Mouse (Mus musculus) heart, embryonic 14.5 days (tissue): ENCODE results near the gene Gpsm3. TPM values are rescaled to one million over a fixed set of nuclear protein-coding genes. Genes with fewer than 3 reads are reported as not detected.
A peak's percentile ranks its signal among the peaks of the same experiment; 100 is the strongest.

ENCODE experiments used
- ATAC-seq: fragments of 200-750 bp; cut with Nextera tagmentation; 2 replicates; pipeline ENCODE4 v1.8.0; 2017; ENCODE audit warnings: low read depth, moderate TSS enrichment; ENCODE audit not compliant: insufficient number of reproducible peaks, insufficient read depth, low FRiP score
- H3K27ac ChIP-seq, 2 experiments: fragments of 200-500 bp in 1 of 2; fragments of 300-500 bp in 1 of 2; sonication (generic) in 1 of 2; replicated peaks in 1 of 2; 2 replicates each; pipeline ENCODE4 v1.5.1; 2012 to 2014; ENCODE audit warnings: low read depth in 2 of 2, low read length in 2 of 2, control low read depth in 1 of 2, mild to moderate bottlenecking in 1 of 2, mixed read lengths in 1 of 2; ENCODE audit not compliant: control insufficient read depth in 1 of 2, insufficient read depth in 1 of 2
- H3K27me3 ChIP-seq: fragments of 300-500 bp; sonication (generic); 2 replicates; pipeline ENCODE4 v1.6.1; 2014; ENCODE audit warnings: mild to moderate bottlenecking, low read length, control low read depth; ENCODE audit not compliant: control insufficient read depth, insufficient read depth
- H3K36me3 ChIP-seq: fragments of 300-500 bp; sonication (generic); 2 replicates; pipeline ENCODE4 v1.6.1; 2014; ENCODE audit warnings: mild to moderate bottlenecking, control low read depth, low read length, mixed read lengths; ENCODE audit not compliant: control insufficient read depth, insufficient read depth
- H3K4me1 ChIP-seq, 2 experiments: fragments of 200-500 bp in 1 of 2; fragments of 300-500 bp in 1 of 2; sonication (generic) in 1 of 2; 2 replicates each; pipeline ENCODE4 v1.6.1; 2012 to 2014; ENCODE audit warnings: low read length in 2 of 2, control low read depth in 1 of 2, mixed read lengths in 1 of 2; ENCODE audit not compliant: control insufficient read depth in 2 of 2, insufficient read depth in 2 of 2
- H3K4me2 ChIP-seq: fragments of 300-500 bp; sonication (generic); 2 replicates; pipeline ENCODE4 v1.6.1; 2014; ENCODE audit warnings: mild to moderate bottlenecking, low read length
- H3K4me3 ChIP-seq, 2 experiments: fragments of 200-500 bp in 1 of 2; fragments of 300-500 bp in 1 of 2; sonication (generic) in 1 of 2; 2 replicates each; pipeline ENCODE4 v1.5.1; 2012 to 2014; ENCODE audit warnings: low read length in 2 of 2, mild to moderate bottlenecking in 2 of 2, control low read depth in 1 of 2, low read depth in 1 of 2, moderate library complexity in 1 of 2; ENCODE audit not compliant: control insufficient read depth in 1 of 2, insufficient read depth in 1 of 2
- H3K9ac ChIP-seq: fragments of 300-500 bp; sonication (generic); 2 replicates; pipeline ENCODE4 v1.6.1; 2014; ENCODE audit warnings: mild to moderate bottlenecking, low read length
- H3K9me3 ChIP-seq: fragments of 300-500 bp; sonication (generic); 2 replicates; pipeline ENCODE4 v1.6.1; 2016; ENCODE audit warnings: low read length, control low read depth; ENCODE audit not compliant: control insufficient read depth
- WGBS: fragments of 180-500 bp; shearing (Covaris S2); extraction: QIAGEN DNeasy Blood & Tissue Kit; methylation state at CpG from one replicate; pipeline ENCODE4 v1.1.7; 2014; 5-methylcytosine and 5-hydroxymethylcytosine counted together
- polyA plus RNA-seq: library from polyadenylated mRNA; unstranded; fragments of >200 nt; fragmentation: Nextera tagmentation; extraction: Ambion mirVana; gene quantifications from 2 replicates; pipeline ENCODE4 v1.2.1, GENCODE M21; 2014

Gpsm3 gene
- polyA plus RNA-seq, 1 experiment from 2014 or later, result 6.1 TPM

- no peaks in the 10 kb centered on the region for H3K27me3 ChIP-seq
- peaks cover 22% of the 10 kb centered on the region for H3K36me3 ChIP-seq
- H3K9me3 ChIP-seq, result no peaks in the 10 kb centered on the region
- WGBS, result under 1% methylated on average over 30 of the region's 30 CpGs
- H3K4me3 ChIP-seq, result peak within 1 kb of the TSS; percentile 90 to 96
- peak within 1 kb of the TSS; percentile 87 to 90 for H3K27ac ChIP-seq
- peak; percentile 92 for ATAC-seq
- H3K4me1 ChIP-seq, result peaks cover 17 to 36% of the 10 kb centered on the region in 2 experiments
- H3K4me2 ChIP-seq, result peak within 1 kb of the TSS; percentile 94
- H3K9ac ChIP-seq, result peak within 1 kb of the TSS; percentile 95
Observed at GRCm38 (mm10) chr17:34603375-34604060, 13.9 kb downstream of the Gpsm3 start, which contains the start of gene Rnf5. Gene Rnf5, minus strand, starts transcription at chr17:34603690.

GRCm38 (mm10) chr17:34604061-34604508, 14.5 kb downstream of the Gpsm3 start, which contains the start of gene Agpat1:
Gene Agpat1, plus strand, starts transcription at chr17:34604262.
- no peaks in the 10 kb centered on the region for H3K27me3 ChIP-seq
- H3K9ac ChIP-seq, result peak within 1 kb of the TSS; percentile 95
- peak within 1 kb of the TSS; percentile 94 for H3K4me2 ChIP-seq
- peak within 1 kb of the TSS; percentile 90 to 96 for H3K4me3 ChIP-seq
- WGBS, result under 1% methylated on average over 35 of the region's 35 CpGs
- H3K4me1 ChIP-seq, result peaks cover 17 to 41% of the 10 kb centered on the region in 2 experiments
- no peaks in the 10 kb centered on the region for H3K9me3 ChIP-seq
- H3K36me3 ChIP-seq, result peaks cover 22% of the 10 kb centered on the region
- peak; percentile 90 for ATAC-seq
- H3K27ac ChIP-seq, result peak within 1 kb of the TSS; percentile 87 to 90

GRCm38 (mm10) chr17:34604511-34605237, 15.1 kb downstream of the Gpsm3 start:
- Histone ChIP-seq H3K27ac (peak overlapping the region; percentile 84 to 87), H3K4me2 (peak overlapping the region; percentile 94), H3K27me3 (no peaks in the 10 kb centered on the region), H3K4me3 (peak overlapping the region; percentile 82 to 90), H3K36me3 (peaks cover 23% of the 10 kb centered on the region), H3K9me3 (no peaks in the 10 kb centered on the region), H3K4me1 (peaks cover 15 to 44% of the 10 kb centered on the region in 2 experiments), H3K9ac (peak overlapping the region; percentile 95)
- WGBS, result 17% methylated on average over 24 of the region's 24 CpGs
- ATAC-seq, result no peak

GRCm38 (mm10) chr17:34605609-34606008, 16.0 kb downstream of the Gpsm3 start:
- Histone ChIP-seq H3K9me3 (no peaks in the 10 kb centered on the region), H3K9ac (peak overlapping the region; percentile 95), H3K27me3 (no peaks in the 10 kb centered on the region), H3K27ac (peak overlapping the region; percentile 84 to 87), H3K36me3 (peaks cover 21% of the 10 kb centered on the region), H3K4me1 (peaks cover 15 to 45% of the 10 kb centered on the region in 2 experiments), H3K4me2 (peak overlapping the region; percentile 94), H3K4me3 (peak overlapping the region; percentile 82 to 90)
- WGBS, result 0% methylated on average over 24 of the region's 30 CpGs
- ATAC-seq, result peak; percentile 41

GRCm38 (mm10) chr17:34606186-34607039, 16.8 kb downstream of the Gpsm3 start:
- 16% methylated on average over 32 of the region's 32 CpGs for WGBS
- Histone ChIP-seq H3K9me3 (no peaks in the 10 kb centered on the region), H3K27ac (peak overlapping the region; percentile 49 to 87), H3K4me3 (peak overlapping the region; percentile 82 to 90), H3K4me1 (peaks cover 15 to 45% of the 10 kb centered on the region in 2 experiments), H3K36me3 (peaks cover 21% of the 10 kb centered on the region), H3K27me3 (no peaks in the 10 kb centered on the region), H3K9ac (peak overlapping the region; percentile 95), H3K4me2 (peak overlapping the region; percentile 94)
- no peak for ATAC-seq

GRCm38 (mm10) chr17:34607997-34608396, 18.4 kb downstream of the Gpsm3 start:
- Histone ChIP-seq H3K4me1 (peaks cover 15 to 39% of the 10 kb centered on the region in 2 experiments), H3K4me3 (no peak overlapping the region), H3K9me3 (no peaks in the 10 kb centered on the region), H3K4me2 (no peak overlapping the region), H3K36me3 (peaks cover 31% of the 10 kb centered on the region), H3K9ac (no peak overlapping the region), H3K27ac (no peak overlapping the region), H3K27me3 (no peaks in the 10 kb centered on the region)
- WGBS, result 77% methylated on average over 7 of the region's 7 CpGs
- no peak for ATAC-seq

- no peak for ATAC-seq
- Histone ChIP-seq H3K4me2 (no peak overlapping the region), H3K36me3 (peaks cover 49% of the 10 kb centered on the region), H3K9me3 (no peaks in the 10 kb centered on the region), H3K9ac (no peak overlapping the region), H3K4me1 (peaks cover 7 to 29% of the 10 kb centered on the region in 2 experiments), H3K4me3 (no peak overlapping the region), H3K27me3 (no peaks in the 10 kb centered on the region), H3K27ac (no peak overlapping the region)
- 93% methylated on average over 8 of the region's 8 CpGs for WGBS
Observed at GRCm38 (mm10) chr17:34611050-34611449, 21.4 kb downstream of the Gpsm3 start.
